Mouse (Mus musculus): Measurements from ENCODE around the gene Fam184b.

Fam184b gene

GRCm38 (mm10) chr5:45514599-45514998 lies 124.8 kb downstream of the Fam184b start:
- no peak for DNase-seq (ENCODE audit: low spot score in 2 of 2)

- DNase-seq (ENCODE audit: low spot score in 2 of 2) = no peak
These were observed 125.9 kb downstream of the Fam184b start for GRCm38 (mm10) chr5:45513511-45513910.

GRCm38 (mm10) chr5:45512908-45513307 lies 126.5 kb downstream of the Fam184b start:
- no peak for DNase-seq (ENCODE audit: low spot score in 2 of 2)

GRCm38 (mm10) chr5:45510071-45510470 lies 129.3 kb downstream of the Fam184b start:
- DNase-seq (ENCODE audit: low spot score in 2 of 2) = no peak

- DNase-seq (ENCODE audit: low spot score in 2 of 2) = no peak
These were observed 141.8 kb downstream of the Fam184b start for GRCm38 (mm10) chr5:45497564-45497963.

GRCm38 (mm10) chr5:45496930-45497550 lies 142.4 kb downstream of the Fam184b start:
- DNase-seq (ENCODE audit: low spot score in 2 of 2) = no peak

- no peak for DNase-seq (ENCODE audit: low spot score in 2 of 2)
These were observed 142.9 kb downstream of the Fam184b start for GRCm38 (mm10) chr5:45496479-45496878.

GRCm38 (mm10) chr5:45496042-45496441 lies 143.4 kb downstream of the Fam184b start:
- DNase-seq (ENCODE audit: low spot score in 2 of 2) = no peak

GRCm38 (mm10) chr5:45495429-45495975 lies 143.9 kb downstream of the Fam184b start:
- no peak for DNase-seq (ENCODE audit: low spot score in 2 of 2)

GRCm38 (mm10) chr5:45494093-45494755 lies 145.2 kb downstream of the Fam184b start:
- no peak for DNase-seq (ENCODE audit: low spot score in 2 of 2)

GRCm38 (mm10) chr5:45493191-45494092 lies 146.0 kb downstream of the Fam184b start, which contains the start of gene Lap3:
TSS of gene Lap3 (plus strand) at chr5:45493374.
- DNase-seq (ENCODE audit: low spot score in 2 of 2) = peak; percentile 92 to 98

- DNase-seq (ENCODE audit: low spot score in 2 of 2) = no peak
These were observed 147.6 kb downstream of the Fam184b start for GRCm38 (mm10) chr5:45491776-45492175.

GRCm38 (mm10) chr5:45483654-45484053 lies 155.8 kb downstream of the Fam184b start:
- DNase-seq (ENCODE audit: low spot score in 2 of 2) = no peak

GRCm38 (mm10) chr5:45482607-45483006 lies 156.8 kb downstream of the Fam184b start:
- DNase-seq (ENCODE audit: low spot score in 2 of 2) = no peak

GRCm38 (mm10) chr5:45481125-45481524 lies 158.3 kb downstream of the Fam184b start:
- no peak for DNase-seq (ENCODE audit: low spot score in 2 of 2)

GRCm38 (mm10) chr5:45480066-45480465 lies 159.3 kb downstream of the Fam184b start:
- no peak for DNase-seq (ENCODE audit: low spot score in 2 of 2)
